ENCODE assay signal across 30 mouse cellular contexts in genomic region chr10:71144191-71144590, GRCm38 (mm10). TPM values are rescaled to one million over a fixed set of nuclear protein-coding genes. Genes with fewer than 3 reads are reported as not detected.
"Had no signal": no experiment of that assay in that cellular context is flagged by ENCODE, and none has a peak within 500 bp of the region (broad histone marks: within the 10 kb centered on the region; RNA-seq: fewer than 3 reads in every experiment).

No protein-coding gene starts in this region.

- H3K9me3 ChIP-seq: embryonic facial prominence, embryonic 15.5 days; forebrain, embryonic 10.5 days had no signal

- H3K27me3 ChIP-seq: embryonic facial prominence, embryonic 12.5 days; embryonic facial prominence, embryonic 13.5 days; embryonic facial prominence, embryonic 15.5 days; forebrain, embryonic 12.5 days; forebrain, embryonic 13.5 days; forebrain, embryonic 15.5 days had no signal

- ATAC-seq: forebrain, embryonic 13.5 days; forebrain, embryonic 14.5 days; forebrain, embryonic 15.5 days; forebrain, embryonic 16.5 days; forebrain, postnatal 0 days had no signal

- H3K9ac ChIP-seq: embryonic facial prominence, embryonic 12.5 days; embryonic facial prominence, embryonic 13.5 days; embryonic facial prominence, embryonic 15.5 days; forebrain, embryonic 12.5 days; forebrain, embryonic 13.5 days; forebrain, embryonic 15.5 days; forebrain, postnatal 0 days had no signal

- H3K4me2 ChIP-seq: embryonic facial prominence, embryonic 12.5 days; embryonic facial prominence, embryonic 13.5 days; embryonic facial prominence, embryonic 15.5 days; forebrain, embryonic 12.5 days; forebrain, embryonic 13.5 days; forebrain, embryonic 15.5 days had no signal

- H3K4me3 ChIP-seq: embryonic facial prominence, embryonic 10.5 days; embryonic facial prominence, embryonic 12.5 days; embryonic facial prominence, embryonic 13.5 days; embryonic facial prominence, embryonic 15.5 days; erythroblast, embryonic 14.5 days; forebrain, embryonic 10.5 days; forebrain, embryonic 12.5 days; forebrain, embryonic 13.5 days; forebrain, embryonic 15.5 days; heart, adult 2 months had no signal

- H3K27ac ChIP-seq: embryonic facial prominence, embryonic 10.5 days; embryonic facial prominence, embryonic 12.5 days; embryonic facial prominence, embryonic 13.5 days; embryonic facial prominence, embryonic 15.5 days; forebrain, embryonic 10.5 days; forebrain, embryonic 12.5 days; forebrain, embryonic 13.5 days; forebrain, embryonic 15.5 days; heart, adult 2 months had no signal

- DNase-seq: cerebellum, adult 18-20 months; cerebellum, adult 2 months; cerebellum, adult 8-10 months; cerebellum, adult 9-10 months; cerebellum, adult 9-11 months; cerebellum, postnatal 10 days; cerebellum, postnatal 14 days; cerebellum, postnatal 25 days; cerebellum, postnatal 36 days; embryo, embryonic 11 days; forebrain, postnatal 0 days; gastrocnemius, postnatal 10 days; gastrocnemius, postnatal 14 days; gastrocnemius, postnatal 25 days; gastrocnemius, postnatal 36 days; heart, adult 18-20 months; heart, adult 2 months had no signal

- H3K36me3 ChIP-seq: embryonic facial prominence, embryonic 10.5 days; embryonic facial prominence, embryonic 12.5 days; embryonic facial prominence, embryonic 13.5 days; embryonic facial prominence, embryonic 15.5 days; forebrain, embryonic 10.5 days; forebrain, embryonic 12.5 days had no signal

- H3K4me1 ChIP-seq: forebrain, embryonic 13.5 days; forebrain, embryonic 15.5 days had no signal

RNA-seq across cellular contexts. Expression of gene Bicc1, which starts 15.3 kb away (rescaled TPM):
- total RNA-seq: common myeloid progenitor, adult 5-6 weeks; granulocyte monocyte progenitor cell, adult 5-6 weeks had no signal
- polyA plus RNA-seq: erythroblast, embryonic 14.5 days had no signal
